Mouse (Mus musculus) monocyte, adult 2 months (primary cell): ENCODE data around the gene Kcnk6.
"Not testable (repeated sequence)": the region's sequence is repeated elsewhere in the genome, so short reads cannot be mapped to it uniquely, and the experiment has no call there.

ENCODE experiments used
- DNase-seq, 2 experiments: peaks; one replicate each; pipeline ENCODE4 v3.0.0; 2022; ENCODE audit warnings: low spot score in 2 of 2, low read depth in 1 of 2

The Kcnk6 gene

DNA sequence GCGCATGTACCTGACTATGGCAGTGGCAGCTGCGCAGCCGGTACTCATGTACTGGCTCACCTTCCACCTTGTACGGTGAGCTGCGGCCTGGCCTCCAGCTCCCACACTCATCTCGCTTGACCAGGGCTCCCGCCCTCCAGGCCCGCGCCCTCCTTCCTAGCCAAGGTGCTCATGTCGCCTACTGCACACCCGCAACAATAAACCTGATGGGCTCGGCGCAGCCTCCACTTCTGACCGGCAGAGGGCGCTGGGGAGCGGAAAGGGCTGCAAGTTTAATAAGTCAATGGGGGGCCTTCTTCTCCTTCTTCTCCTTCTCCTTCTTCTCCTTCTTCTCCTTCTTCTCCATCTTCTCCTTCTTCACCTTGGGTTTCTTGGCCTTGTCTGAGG is 15.0 kb upstream of the Kcnk6 start:
- DNase-seq: peak; percentile 30 to 55

DNA sequence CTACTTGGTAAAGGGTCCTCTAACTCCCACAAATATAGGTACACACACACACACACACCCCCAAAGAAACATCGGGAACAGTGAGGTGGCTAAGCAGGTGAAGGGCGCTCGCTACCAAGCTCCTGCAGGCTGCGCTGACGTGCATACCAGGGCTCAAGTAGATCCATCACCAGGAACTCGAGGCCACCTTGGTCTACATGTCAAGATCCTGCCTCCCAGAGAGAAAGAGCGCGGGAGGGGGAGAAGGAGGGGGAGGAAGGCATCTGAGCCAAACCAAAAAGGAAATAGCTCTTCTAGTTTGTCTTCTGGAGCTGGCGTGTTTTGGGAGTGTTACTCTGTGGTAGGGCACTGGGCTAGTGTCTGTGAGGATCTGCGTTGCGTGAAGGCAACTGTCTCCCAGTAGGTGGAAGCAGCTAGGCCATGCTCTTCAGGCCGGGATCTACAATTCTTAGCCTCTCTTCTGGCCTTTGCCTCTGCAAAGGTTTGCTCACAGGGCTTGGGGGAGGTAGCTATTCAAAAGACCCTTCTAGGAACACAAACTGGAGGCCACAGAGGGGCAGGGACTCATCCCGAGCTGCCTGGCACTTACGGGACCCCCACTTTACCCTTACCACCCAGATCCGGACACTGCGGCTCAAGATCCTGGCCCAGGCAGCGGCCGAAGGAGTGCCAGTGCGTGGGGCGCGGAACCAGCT is 14.5 kb upstream of the Kcnk6 start:
- no peak for DNase-seq

DNA sequence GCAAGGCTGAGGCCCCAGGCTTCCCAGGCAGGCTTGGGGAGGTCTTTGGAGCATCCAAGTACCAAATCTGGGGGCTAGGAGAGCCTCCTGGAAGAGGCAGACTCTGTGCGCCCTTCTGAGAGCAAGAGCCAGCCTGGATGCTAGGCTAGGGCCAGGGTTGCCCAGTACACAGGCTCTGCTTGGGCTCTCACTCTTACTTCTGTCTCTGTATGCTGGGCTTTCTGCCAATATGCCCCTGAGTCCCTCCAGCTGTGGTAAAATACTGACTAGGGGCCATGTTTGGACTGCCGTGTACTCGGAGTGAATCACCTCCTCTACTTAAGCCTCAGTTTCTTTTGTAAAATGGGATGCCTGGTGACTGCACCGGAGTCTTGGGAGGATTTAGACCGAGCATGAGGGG is 13.7 kb upstream of the Kcnk6 start:
- no peak for DNase-seq

DNA sequence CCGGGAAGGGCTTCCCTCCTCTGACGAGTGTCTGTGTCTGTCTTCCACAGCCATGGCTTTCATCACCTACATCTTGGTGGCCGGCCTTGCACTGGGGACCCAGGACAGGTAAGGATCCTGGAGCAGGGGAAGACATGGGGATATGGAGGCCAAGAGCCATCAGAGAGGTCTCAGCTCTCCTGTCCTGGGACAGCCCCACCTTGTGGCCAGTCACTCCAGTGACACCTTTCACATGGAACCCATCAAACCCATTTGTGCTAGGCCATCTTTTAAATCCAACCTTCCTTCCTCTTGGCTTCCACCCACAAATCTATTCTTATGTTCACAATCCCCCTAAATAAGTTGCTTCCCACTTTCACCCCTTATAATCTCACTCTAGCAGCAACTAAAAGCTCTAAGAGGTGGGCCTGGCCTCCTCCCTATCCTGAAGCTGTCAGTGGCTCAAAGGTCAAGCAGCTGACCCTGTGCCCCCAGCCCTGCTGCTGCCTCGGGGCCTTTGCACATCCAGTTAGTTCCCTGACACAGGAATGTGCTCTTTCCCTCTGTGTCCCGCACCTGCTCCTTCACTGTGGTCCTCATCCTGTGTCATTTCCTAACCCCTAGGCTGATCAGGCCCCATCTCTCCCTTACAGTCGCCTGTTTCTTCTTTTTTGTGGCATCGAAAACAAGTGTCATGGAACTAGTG is 12.6 kb upstream of the Kcnk6 start:
- no peak for DNase-seq

DNA sequence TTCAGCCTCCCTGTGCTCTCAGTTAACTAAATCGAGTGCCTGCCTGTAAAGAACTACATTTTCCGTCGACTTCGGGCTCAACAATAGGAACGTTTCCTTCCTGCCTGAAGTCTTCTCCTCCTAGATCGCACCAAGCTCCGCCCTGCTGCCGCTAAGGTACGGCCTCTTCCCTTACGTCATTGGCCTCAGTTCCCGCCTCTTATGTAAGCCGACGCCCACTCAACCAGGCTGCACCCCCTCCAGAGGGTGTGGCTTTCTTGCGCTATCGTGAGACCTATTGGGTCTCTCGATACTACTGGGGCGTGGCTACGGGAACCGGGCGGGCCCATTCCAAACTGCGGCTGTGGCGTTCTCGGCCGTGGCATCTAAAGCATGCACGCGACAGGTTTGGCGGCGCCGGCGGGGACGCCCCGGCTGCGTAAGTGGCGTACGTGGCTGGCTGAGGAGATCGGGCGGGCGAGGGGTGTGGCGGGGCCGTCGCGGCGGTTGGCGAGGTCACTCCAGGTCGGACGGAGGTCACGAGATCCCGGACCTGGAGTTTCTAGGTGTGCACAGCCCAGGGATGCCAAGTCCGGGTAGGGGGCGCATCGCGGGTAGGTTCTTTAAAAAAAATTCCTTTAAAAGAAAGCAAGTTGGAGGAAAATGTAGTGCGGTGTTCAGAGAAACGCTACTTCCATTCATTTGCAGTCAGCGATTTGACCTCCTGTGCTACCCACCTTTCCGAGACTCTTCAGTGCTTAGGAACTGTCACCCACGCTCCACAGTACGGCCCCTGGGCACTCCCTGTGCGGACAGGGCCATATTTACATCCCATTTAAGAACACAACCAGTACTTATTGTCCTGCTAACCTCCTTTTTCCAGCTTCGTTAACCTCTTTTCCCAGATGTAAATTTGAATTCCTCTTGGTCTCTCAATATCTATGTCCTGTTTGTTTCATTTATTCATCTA is 6.0 kb upstream of the Kcnk6 start, which contains the start of gene Yif1b:
TSS of gene Yif1b (plus strand) at position 311 of the 949 bp plus-strand sequence.
- DNase-seq: peak; percentile 93 to 97

DNA sequence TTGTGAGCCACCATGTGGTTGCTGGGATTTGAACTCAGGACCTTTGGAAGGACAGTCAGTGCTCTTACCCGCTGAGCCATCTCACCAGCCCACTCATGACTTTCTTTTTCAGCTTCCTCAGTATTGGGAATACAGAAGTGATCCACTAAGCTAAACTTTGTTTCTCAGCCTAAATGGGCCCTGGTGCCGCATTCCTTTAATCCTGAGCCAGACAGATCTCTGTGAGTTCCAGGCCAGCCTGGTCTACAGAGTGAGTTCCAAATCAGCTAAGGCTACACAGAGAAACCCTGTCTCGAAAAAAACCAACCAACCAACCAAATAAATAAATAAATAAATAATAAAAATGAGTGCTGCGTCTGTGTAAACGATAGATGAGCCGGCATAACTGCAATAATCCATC is 5.3 kb upstream of the Kcnk6 start:
- DNase-seq: not testable (repeated sequence)

DNA sequence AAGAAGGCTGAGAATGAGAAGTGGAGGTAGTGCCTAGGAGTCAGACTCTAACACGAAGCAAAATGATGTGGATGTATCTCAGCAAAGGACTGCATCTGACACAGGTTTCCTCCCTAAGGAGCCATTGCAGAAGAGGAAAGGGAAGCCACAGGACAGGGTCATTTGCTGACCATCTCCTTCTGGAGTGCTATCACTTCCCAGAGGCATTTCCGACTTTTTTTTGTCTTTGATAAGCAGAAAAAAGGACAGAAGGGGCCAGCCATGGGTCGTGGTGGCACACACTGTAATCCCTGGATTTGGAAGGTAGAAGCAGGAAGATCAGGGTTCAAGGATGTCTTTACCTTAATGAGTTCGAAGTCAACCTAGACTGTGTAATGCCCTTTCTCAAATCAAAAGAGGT is 4.3 kb upstream of the Kcnk6 start:
- no peak for DNase-seq

DNA sequence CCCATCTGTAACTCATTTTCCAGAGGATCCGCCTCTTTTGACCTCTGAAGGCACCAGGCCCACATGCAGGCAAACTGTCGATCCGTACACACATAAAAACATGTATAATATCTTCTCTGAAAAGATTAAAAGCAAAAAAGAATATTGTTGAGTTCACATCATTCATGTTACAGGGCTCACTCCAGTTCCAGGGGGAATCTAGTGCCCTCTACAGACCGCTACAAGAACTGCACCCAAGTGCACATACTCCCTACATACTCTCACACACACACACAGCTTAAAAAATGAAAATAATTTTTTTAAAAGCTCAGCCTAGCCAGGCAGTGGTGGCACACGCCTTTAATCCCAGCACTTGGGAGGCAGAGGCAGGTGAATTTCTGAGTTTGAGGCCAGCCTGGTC is 2.3 kb upstream of the Kcnk6 start:
- DNase-seq: no peak

DNA sequence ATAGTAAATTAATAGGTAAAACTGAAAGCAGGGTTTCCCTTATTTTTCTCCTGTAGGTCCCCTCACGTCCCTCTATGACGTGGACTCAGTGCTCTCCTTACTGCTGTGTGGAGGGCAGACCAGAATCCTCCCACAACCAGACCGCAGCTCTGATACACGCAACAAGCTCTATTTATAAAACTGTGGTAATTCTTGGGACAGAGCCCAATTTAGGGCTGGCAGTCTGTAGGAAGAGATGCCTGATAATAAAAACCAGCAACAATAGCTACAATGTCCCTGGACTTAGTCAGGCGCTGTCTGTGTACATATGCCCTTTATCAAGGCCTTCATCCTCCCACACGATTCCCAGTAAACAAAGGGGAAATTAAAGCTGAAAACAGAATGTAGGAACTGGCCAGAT is 1.4 kb upstream of the Kcnk6 start:
- no peak for DNase-seq

DNA sequence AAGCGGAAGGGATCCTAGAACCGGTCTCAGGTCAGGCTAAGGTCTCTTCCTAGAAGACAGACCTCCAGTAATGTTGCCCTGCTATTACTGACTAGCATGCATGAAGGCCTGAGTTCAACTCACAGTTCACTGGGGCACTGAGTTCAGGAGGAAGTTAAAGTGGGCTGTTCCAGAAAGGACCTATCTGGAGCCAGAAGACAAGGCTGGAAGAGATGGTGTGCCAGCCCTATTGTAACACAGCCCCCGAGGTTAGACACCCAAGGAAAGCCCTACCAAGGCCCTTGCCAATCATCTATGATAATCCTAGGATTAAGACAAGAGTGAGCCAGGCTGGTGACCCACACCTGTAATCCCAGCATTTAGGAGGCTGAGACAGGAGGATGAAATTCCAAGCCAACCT is 798 bp downstream of the Kcnk6 start:
- no peak for DNase-seq

DNA sequence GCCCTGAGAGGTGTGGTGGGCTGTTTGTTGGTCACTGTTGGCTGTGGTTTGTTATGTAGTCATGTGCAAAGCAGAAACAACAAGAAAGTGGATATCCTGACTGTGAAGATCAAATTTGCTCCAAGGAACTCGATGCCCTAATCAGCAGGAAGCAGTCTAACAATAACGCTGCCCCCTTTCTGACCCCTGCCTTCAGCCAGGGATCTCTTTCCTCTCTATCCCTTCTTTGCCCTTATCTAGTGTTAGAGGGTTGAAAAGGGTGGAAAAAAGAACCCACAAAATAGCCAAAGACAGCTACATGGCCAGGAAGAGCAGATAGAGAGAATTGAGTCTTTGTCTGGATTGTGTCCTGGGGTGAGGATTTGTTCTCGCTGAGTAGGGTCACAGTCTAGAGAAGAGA is 1.8 kb downstream of the Kcnk6 start:
- no peak for DNase-seq

DNA sequence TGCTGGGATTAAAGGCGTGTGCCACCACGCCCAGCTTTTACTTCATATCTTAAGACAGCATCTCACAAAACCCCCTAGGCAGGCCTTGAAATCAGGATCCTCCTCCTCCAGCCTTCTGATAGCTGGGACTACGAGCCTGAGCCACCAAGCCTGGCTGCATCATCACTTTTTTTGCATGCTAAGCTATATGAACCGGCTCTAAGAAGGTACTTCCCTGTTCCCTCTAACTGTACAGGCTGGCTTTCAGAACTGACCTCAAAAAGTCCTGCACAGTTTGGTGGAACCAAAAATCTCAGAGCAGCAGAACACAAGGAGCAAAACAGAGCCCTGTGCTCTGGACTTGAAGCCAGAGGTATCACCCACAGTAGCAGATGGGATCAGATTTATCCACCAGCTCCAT is 4.1 kb downstream of the Kcnk6 start:
- DNase-seq: no peak

DNA sequence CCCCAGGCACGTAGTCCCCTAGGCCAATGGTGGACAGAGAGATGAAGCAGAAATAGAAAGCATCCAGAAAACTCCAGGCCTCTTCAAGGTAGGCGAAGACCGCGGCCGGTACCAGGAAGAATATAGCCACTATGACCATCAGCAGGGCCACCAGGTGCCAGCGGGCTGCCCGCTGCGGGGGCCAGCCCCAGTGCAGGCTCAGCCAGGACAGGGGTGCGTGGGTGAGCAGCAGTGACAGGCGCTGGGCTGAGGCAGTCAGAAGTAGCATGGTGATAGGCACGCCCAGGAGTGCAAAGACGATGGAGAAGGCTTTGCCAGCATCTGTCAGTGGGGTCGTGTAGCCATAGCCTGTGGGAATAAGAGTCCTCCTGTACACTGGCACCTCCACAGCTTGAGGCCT is 6.8 kb downstream of the Kcnk6 start:
- DNase-seq: no peak

DNA sequence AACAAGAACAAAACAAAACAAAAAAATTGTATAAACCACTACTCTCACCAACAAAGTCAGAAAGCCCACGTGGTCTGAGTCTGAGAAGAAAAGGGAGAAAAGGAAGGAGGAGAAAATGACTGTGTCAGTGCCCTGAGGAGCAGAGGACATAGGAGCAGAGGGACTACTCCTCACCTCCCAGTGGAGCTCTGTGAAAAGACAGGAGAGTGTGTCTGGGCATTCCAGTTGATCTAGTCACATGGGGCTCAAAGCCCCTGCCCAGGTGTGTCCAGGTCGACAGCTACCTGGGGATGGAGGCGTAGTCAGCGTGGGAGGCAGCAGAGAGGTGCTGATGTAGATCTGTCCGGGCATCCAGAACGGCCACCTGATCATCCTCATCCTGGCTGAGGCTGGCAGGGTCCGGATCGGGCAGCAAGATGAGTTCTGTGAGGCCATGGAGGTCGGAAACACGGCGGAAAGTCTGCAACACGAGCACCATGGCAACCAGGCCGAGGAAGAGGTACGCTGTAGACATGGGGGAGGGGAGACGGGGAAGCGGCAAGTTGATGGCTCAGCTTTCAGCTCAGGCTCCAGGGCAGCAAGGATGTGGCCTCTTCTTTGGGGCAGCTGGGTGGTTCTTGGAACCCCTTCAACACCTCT is 7.4 kb downstream of the Kcnk6 start:
- DNase-seq: no peak

DNA sequence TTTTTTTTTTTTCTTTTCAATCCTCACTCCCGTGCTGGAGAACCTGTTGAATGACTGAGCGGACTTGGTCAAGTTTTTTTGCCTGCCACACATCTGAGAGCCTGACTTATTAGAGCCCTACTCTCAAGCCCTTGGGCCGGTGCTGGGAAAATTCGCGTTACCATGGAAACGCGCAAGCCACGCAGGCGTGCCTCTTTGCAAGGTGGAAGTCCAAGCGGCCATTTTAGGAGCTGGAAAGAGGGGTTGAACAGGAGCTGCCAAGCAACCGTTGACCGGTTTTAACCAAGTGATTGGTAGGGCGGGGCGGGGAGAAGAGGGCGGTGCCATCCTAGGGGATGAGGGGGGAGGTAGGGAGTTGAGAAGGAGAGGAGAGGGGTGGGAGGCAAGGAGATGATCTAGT is 17.5 kb downstream of the Kcnk6 start:
- DNase-seq: no peak

DNA sequence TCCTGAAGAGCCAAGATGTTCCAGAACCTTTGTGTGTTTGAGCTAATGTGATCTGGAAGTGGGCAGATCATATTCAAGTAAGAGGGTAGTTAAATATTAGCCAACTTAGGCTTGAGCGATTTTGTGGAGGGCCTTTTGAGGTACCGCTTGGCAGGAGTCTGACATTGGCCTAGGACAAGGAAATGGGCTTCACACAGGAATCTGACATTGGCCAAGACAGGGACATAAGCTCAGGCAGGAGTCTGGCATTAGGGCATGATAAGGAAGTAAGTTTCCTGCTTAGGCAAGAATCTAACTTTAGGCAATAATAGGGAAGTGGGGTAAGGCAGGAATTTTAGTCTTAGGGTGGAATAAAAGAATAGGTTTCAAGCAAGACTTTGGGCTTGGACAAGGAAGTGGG is 18.1 kb downstream of the Kcnk6 start:
- no peak for DNase-seq

DNA sequence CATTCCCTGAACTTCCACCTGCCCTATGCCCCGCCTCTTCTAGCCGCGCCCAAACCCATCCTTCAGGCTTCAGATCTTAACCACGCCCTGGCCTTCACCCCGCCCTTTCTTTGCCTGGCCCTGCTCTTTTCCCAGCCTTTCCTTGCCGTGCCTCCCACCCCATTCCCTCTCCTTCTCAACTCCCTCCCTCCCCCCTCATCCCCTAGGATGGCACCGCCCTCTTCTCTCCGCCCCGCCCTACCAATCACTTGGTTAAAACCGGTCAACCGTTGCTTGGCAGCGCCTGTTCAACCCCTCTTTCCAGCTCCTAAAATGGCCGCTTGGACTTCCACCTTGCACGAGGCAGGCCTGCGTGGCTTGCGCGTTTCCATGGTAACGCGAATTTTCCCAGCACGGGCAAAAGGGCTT is 18.6 kb downstream of the Kcnk6 start, which contains the start of gene Catsperg1:
TSS of gene Catsperg1 (minus strand) at position 361 of the 408 bp plus-strand sequence.
- DNase-seq: no peak

DNA sequence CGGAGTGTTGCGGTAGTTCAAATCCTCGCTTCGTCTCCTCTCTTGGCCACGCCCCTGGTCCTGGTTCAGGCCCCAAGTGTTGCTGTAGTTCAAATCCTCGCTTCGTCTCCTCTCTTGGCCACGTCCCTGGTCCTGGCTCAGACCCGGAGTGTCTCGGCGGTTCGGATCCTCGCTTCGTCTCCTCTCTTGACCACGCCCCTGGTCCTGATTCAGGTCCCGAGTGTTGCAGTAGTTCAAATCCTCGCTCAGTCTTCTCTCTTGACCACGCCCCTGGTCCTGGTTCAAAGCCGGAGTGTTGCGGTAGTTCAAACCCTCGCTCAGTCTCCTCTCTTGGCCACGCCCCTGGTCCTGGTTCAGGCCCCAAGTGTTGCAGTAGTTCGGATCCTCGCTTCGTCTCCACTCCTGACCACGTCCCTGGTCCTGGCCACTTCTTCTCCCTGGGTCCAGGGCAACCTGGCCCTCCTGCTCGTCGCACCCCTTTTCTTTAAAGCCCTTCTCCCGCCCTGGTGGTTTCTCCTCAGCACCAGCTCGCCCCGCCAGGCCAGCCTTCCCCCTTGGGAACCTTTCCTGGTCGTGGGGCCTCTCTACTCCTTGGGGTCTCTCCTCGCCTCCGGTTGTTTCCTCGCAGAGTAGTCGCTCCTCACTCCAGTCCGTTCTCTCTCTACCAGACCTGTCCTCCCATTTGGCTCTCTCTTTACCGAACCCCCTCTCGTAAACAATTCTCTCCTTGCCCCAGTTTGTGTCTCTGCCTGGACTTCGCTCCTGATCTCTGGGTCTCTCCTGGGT is 19.3 kb downstream of the Kcnk6 start:
- DNase-seq: not testable (repeated sequence)

DNA sequence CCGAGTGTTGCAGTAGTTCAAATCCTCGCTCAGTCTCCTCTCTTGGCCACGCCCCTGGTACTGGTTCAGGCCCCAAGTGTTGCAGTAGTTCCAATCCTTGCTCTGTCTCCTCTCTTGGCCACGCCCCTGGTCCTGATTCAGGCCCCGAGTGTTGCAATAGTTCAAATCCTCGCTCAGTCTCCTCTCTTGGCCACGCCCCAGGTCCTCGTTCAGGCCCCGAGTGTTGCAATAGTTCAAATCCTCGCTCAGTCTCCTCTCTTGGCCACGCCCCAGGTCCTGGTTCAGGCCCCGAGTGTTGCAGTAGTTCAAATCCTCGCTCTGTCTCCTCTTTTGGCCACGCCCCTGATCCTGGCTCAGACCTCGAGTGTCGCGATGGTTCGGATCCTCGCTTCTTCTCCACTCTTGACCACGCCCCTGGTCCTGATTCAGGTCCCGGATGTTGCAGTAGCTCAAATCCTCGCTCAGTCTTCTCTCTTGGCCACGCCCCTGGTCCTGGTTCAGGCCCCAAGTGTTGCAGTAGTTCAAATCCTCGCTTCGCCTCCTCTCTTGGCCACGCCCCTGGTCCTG is 20.0 kb downstream of the Kcnk6 start:
- DNase-seq: no peak
